Mouse (Mus musculus) CH12.LX (cell line): ENCODE data around the gene Rps29. TPM values are rescaled to one million over a fixed set of nuclear protein-coding genes. Genes with fewer than 3 reads are reported as not detected.

Source experiments
- DNase-seq: peaks from one replicate; pipeline ENCODE4 v3.0.0-alpha.2; 2013; ENCODE audit errors: extremely low read depth
- H3K27ac ChIP-seq: 2 replicates; pipeline ENCODE4 v1.5.1; 2012; ENCODE audit warnings: low read depth, mild to moderate bottlenecking, control low read depth, moderate library complexity; ENCODE audit not compliant: insufficient read depth
- H3K27me3 ChIP-seq: replicated peaks from 2 replicates; pipeline ENCODE3; 2012; ENCODE audit warnings: inconsistent platforms
- H3K36me3 ChIP-seq, 2 experiments: replicated peaks in 1 of 2; 2 replicates each; pipeline versions ENCODE3 to v1.6.1; 2012; ENCODE audit warnings: inconsistent platforms in 1 of 2, low read length in 1 of 2, mild to moderate bottlenecking in 1 of 2, mixed read lengths in 1 of 2, moderate library complexity in 1 of 2; ENCODE audit not compliant: control insufficient read depth in 1 of 2, insufficient read depth in 1 of 2
- H3K4me1 ChIP-seq, 2 experiments: 2 replicates each; pipeline ENCODE4 v1.6.1; 2012; ENCODE audit warnings: inconsistent platforms in 1 of 2, moderate library complexity in 1 of 2; ENCODE audit not compliant: insufficient read depth in 2 of 2, control insufficient read depth in 1 of 2
- H3K4me2 ChIP-seq: 2 replicates; pipeline ENCODE4 v1.6.1; 2012; ENCODE audit warnings: low read depth, mild to moderate bottlenecking, control low read depth; ENCODE audit not compliant: poor library complexity, insufficient read depth, severe bottlenecking
- H3K4me3 ChIP-seq, 3 experiments: fragments of 150-350 bp in 1 of 3; sonication (generic) in 1 of 3; replicated peaks in 1 of 3; 2 replicates each; pipeline versions ENCODE3 to v1.5.1; 2011 to 2012; ENCODE audit warnings: low read depth in 2 of 3, low read length in 2 of 3, mild to moderate bottlenecking in 2 of 3, moderate library complexity in 2 of 3, control low read depth in 1 of 3, improper control_type of control experiment in 1 of 3, inconsistent platforms in 1 of 3, mixed read lengths in 1 of 3; ENCODE audit not compliant: poor library complexity in 1 of 3
- H3K79me2 ChIP-seq: replicated peaks from 2 replicates; pipeline ENCODE4 v1.6.1; 2012; ENCODE audit warnings: mild to moderate bottlenecking, moderate library complexity; ENCODE audit not compliant: control insufficient read depth, poor library complexity, insufficient read depth, severe bottlenecking; ENCODE audit errors: extremely low read depth
- H3K9ac ChIP-seq: 2 replicates; pipeline ENCODE4 v1.6.1; 2012; ENCODE audit warnings: low read depth, mild to moderate bottlenecking, control low read depth, moderate library complexity; ENCODE audit not compliant: insufficient read depth
- H3K9me3 ChIP-seq: replicated peaks from 2 replicates; pipeline ENCODE3; 2012; ENCODE audit warnings: low read length, inconsistent platforms, mixed read lengths
- BHLHE40 ChIP-seq: IDR thresholded peaks from 2 replicates; pipeline ENCODE4 v1.6.1; 2011; ENCODE audit warnings: mild to moderate bottlenecking, low read depth, low read length, improper control_type of control experiment
- CHD1 ChIP-seq: IDR thresholded peaks from 2 replicates; pipeline ENCODE4 v1.6.1; 2012; ENCODE audit warnings: low read depth, low read length, improper control_type of control experiment, inconsistent platforms
- E2F4 ChIP-seq: IDR thresholded peaks from 2 replicates; pipeline ENCODE4 v1.6.1; 2011; ENCODE audit warnings: low read depth, low read length, improper control_type of control experiment; ENCODE audit not compliant: insufficient replicate concordance
- ELF1 ChIP-seq: IDR thresholded peaks from 2 replicates; pipeline ENCODE4 v1.6.1; 2014; ENCODE audit warnings: low read depth, mild to moderate bottlenecking, inconsistent platforms, low read length, improper control_type of control experiment
- EP300 ChIP-seq: IDR thresholded peaks from 2 replicates; pipeline ENCODE4 v1.6.1; 2011; ENCODE audit warnings: low read length, improper control_type of control experiment
- ETS1 ChIP-seq: conservative IDR thresholded peaks from 2 replicates; pipeline ENCODE4 v1.6.1; 2012; ENCODE audit warnings: low read depth, mild to moderate bottlenecking, inconsistent platforms, low read length, improper control_type of control experiment, moderate library complexity
- HCFC1 ChIP-seq: IDR thresholded peaks from 2 replicates; pipeline ENCODE4 v1.6.1; 2012; ENCODE audit warnings: low read depth, mild to moderate bottlenecking, inconsistent platforms, low read length, improper control_type of control experiment
- IRF4 ChIP-seq: IDR thresholded peaks from 2 replicates; pipeline ENCODE4 v1.6.1; 2014; ENCODE audit warnings: low read depth, mild to moderate bottlenecking, inconsistent platforms, low read length, improper control_type of control experiment
- JUN ChIP-seq: IDR thresholded peaks from 2 replicates; pipeline ENCODE4 v1.6.1; 2011; ENCODE audit warnings: low read depth, mild to moderate bottlenecking, low read length, improper control_type of control experiment, moderate library complexity; ENCODE audit not compliant: insufficient read depth
- MAX ChIP-seq: IDR thresholded peaks from 2 replicates; pipeline ENCODE4 v1.6.1; 2011; ENCODE audit warnings: low read length, improper control_type of control experiment
- MAZ ChIP-seq: IDR thresholded peaks from 2 replicates; pipeline ENCODE4 v1.6.1; 2012; ENCODE audit warnings: low read depth, mild to moderate bottlenecking, inconsistent platforms, low read length, improper control_type of control experiment, moderate library complexity
- MEF2A ChIP-seq: IDR thresholded peaks from 2 replicates; pipeline ENCODE4 v1.6.1; 2014; ENCODE audit warnings: low read depth, mild to moderate bottlenecking, inconsistent platforms, low read length, improper control_type of control experiment, borderline replicate concordance
- MXI1 ChIP-seq: IDR thresholded peaks from 2 replicates; pipeline ENCODE4 v1.6.1; 2011; ENCODE audit warnings: mild to moderate bottlenecking, low read depth, low read length, improper control_type of control experiment
- NELFE ChIP-seq: IDR thresholded peaks from 2 replicates; pipeline ENCODE4 v1.6.1; 2011; ENCODE audit warnings: low read depth, low read length, improper control_type of control experiment
- NRF1 ChIP-seq: IDR thresholded peaks from 2 replicates; pipeline ENCODE4 v1.6.1; 2014; ENCODE audit warnings: low read depth, mild to moderate bottlenecking, inconsistent platforms, low read length, improper control_type of control experiment, moderate library complexity
- POLR2A ChIP-seq: IDR thresholded peaks from 2 replicates; pipeline ENCODE4 v1.6.1; 2011; ENCODE audit warnings: low read depth, mild to moderate bottlenecking, improper control_type of control experiment, low read length
- POLR2AphosphoS2 ChIP-seq: IDR thresholded peaks from 2 replicates; pipeline ENCODE4 v1.6.1; 2011; ENCODE audit warnings: low read depth, low read length, improper control_type of control experiment
- RAD21 ChIP-seq: IDR thresholded peaks from 2 replicates; pipeline ENCODE4 v1.6.1; 2011; ENCODE audit warnings: low read depth, mild to moderate bottlenecking, low read length, improper control_type of control experiment, moderate library complexity
- RCOR1 ChIP-seq: conservative IDR thresholded peaks from 2 replicates; pipeline ENCODE4 v1.6.1; 2012; ENCODE audit warnings: low read depth, mild to moderate bottlenecking, inconsistent platforms, low read length, improper control_type of control experiment
- SIN3A ChIP-seq: IDR thresholded peaks from 2 replicates; pipeline ENCODE4 v1.6.1; 2012; ENCODE audit warnings: low read length, improper control_type of control experiment, inconsistent platforms
- TBP ChIP-seq: conservative IDR thresholded peaks from 2 replicates; pipeline ENCODE4 v1.6.1; 2011; ENCODE audit warnings: low read depth, low read length, improper control_type of control experiment
- TCF12 ChIP-seq: IDR thresholded peaks from 2 replicates; pipeline ENCODE4 v1.6.1; 2014; ENCODE audit warnings: low read depth, mild to moderate bottlenecking, inconsistent platforms, low read length, improper control_type of control experiment
- UBTF ChIP-seq: IDR thresholded peaks from 2 replicates; pipeline ENCODE4 v1.6.1; 2012; ENCODE audit warnings: low read depth, mild to moderate bottlenecking, inconsistent platforms, low read length, improper control_type of control experiment, moderate library complexity
- USF1 ChIP-seq: IDR thresholded peaks from 2 replicates; pipeline ENCODE4 v1.6.1; 2014; ENCODE audit warnings: low read depth, mild to moderate bottlenecking, inconsistent platforms, low read length, improper control_type of control experiment
- USF2 ChIP-seq: conservative IDR thresholded peaks from 2 replicates; pipeline ENCODE4 v1.6.1; 2011; ENCODE audit warnings: low read depth, low read length, improper control_type of control experiment
- ZC3H11A ChIP-seq: IDR thresholded peaks from 2 replicates; pipeline ENCODE4 v1.6.1; 2012; ENCODE audit warnings: low read depth, mild to moderate bottlenecking, inconsistent platforms, low read length, improper control_type of control experiment
- ZKSCAN1 ChIP-seq: IDR thresholded peaks from 2 replicates; pipeline ENCODE4 v1.6.1; 2012; ENCODE audit warnings: low read depth, inconsistent platforms, low read length, improper control_type of control experiment, borderline replicate concordance
- ZMIZ1 ChIP-seq: IDR thresholded peaks from 2 replicates; pipeline ENCODE4 v1.6.1; 2012; ENCODE audit warnings: low read depth, mild to moderate bottlenecking, inconsistent platforms, low read length, improper control_type of control experiment
- dilution Hi-C: fragments of 300-500 bp; cut with MboI; formaldehyde crosslinking; loops from 2 replicates; pipeline ENCODE4 v1.14.3; 2020; ENCODE audit warnings: low sequenced_read_pairs; ENCODE audit not compliant: extremely low pct_unique_long_range_greater_than_20kb, extremely low pct_ligation_motif_present
- in situ Hi-C: fragments of 300-500 bp; cut with MboI; formaldehyde crosslinking; loops from 3 replicates; pipeline ENCODE4 v1.14.3; 2019; ENCODE audit warnings: low sequenced_read_pairs, low pct_ligation_motif_present, low pct_unique_long_range_greater_than_20kb, mixed read lengths
- polyA plus RNA-seq: library from polyadenylated mRNA; unstranded; fragments of >175 nt; gene quantifications from 2 replicates; pipeline ENCODE4 v1.2.1, GENCODE M21; 2012; ENCODE audit warnings: low read depth; ENCODE audit not compliant: insufficient read length
- total RNA-seq, 2 experiments: library from RNA; depleted of rRNA; stranded (reverse); fragments of 300-350 nt in 1 of 2; fragments of >200 nt in 1 of 2; gene quantifications; 2 replicates each; pipeline ENCODE4 v1.2.3; 2012 to 2014

The Rps29 gene
- total and polyA plus RNA-seq, 3 experiments: 635 to 5,532 (median 1,316) TPM

DNA sequence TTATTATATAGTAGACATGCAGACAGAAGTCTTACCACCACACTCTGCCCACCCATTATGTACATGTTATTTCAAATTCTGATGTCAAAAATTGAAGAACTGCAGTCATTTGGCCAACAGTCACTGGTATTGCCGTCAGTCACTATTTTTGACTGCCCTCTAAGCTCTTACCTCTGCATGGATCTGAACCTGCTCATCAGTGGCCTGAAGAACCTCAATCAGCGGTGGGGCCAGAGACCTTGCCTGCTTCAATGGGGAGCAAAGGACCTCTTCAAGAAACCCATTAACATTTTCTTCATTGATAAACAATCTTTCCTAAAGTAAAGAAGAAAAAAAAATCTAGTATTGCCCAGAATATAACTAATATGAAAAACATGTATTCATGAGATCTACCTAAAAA, 33.7 kb upstream of the Rps29 start:
- Histone ChIP-seq H3K27ac (no peak overlapping the region), H3K4me1 (peaks cover 2 to 19% of the 10 kb centered on the region in 2 experiments; a peak in 3 of 4 replicates), H3K36me3 (peaks cover 17 to 36% of the 10 kb centered on the region in 2 experiments), H3K79me2 (peaks cover 50% of the 10 kb centered on the region), H3K4me3 (no peak overlapping the region), H3K27me3 (no peaks in the 10 kb centered on the region), H3K4me2 (no peak overlapping the region), H3K9ac (no peak overlapping the region), H3K9me3 (no peaks in the 10 kb centered on the region)
- dilution Hi-C loops (no loop called here), in situ Hi-C loops (no loop called here)
- TF ChIP-seq JUN (no peak), E2F4 (no peak), HCFC1 (no peak), MXI1 (no peak), ETS1 (no peak), POLR2A (no peak), MEF2A (no peak), NRF1 (no peak), NELFE (no peak), USF1 (no peak), ZMIZ1 (no peak), RAD21 (no peak), ZC3H11A (no peak), MAZ (no peak), SIN3A (no peak), MAX (no peak), CHD1 (no peak), IRF4 (no peak), EP300 (no peak)
- no peak for DNase-seq

DNA sequence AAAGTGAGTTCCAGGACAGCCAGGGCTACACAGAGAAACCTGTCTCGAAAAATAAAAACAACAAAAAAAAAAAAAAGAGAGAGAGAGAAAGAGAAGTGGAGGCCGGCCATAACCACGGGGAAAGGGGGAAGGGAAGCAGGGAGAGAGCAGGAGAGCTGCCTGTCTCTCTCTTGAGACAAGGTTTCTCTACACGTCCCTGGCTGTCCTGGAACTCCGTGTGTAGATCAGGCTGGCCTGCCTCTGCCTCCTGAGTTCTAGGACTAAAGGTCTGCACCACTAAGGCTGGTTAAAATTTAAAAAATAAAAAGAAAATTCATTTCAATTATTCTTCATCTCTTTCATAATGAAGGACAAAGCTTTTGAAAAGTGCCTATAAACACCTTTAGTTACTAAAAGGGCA, 32.4 kb upstream of the Rps29 start:
- no peak overlapping the region for H3K27ac ChIP-seq
- no peak for TF ChIP-seq POLR2AphosphoS2
- TF ChIP-seq TCF12: no peak
- no peak for TF ChIP-seq ZC3H11A
- TF ChIP-seq UBTF: no peak
- no peak for TF ChIP-seq RAD21
- no peak for TF ChIP-seq RCOR1
- no peak for TF ChIP-seq ZKSCAN1
- TF ChIP-seq TBP: no peak
- TF ChIP-seq IRF4: no peak
- no peak for TF ChIP-seq ETS1
- no peak for TF ChIP-seq ELF1
- TF ChIP-seq BHLHE40: no peak
- TF ChIP-seq USF2: no peak
- peaks cover 5 to 28% of the 10 kb centered on the region in 2 experiments; a peak in 3 of 4 replicates for H3K4me1 ChIP-seq
- H3K79me2 ChIP-seq: peaks cover 55% of the 10 kb centered on the region
- no peak overlapping the region for H3K4me3 ChIP-seq
- in situ Hi-C loops: no loop called here
- no peak for DNase-seq
- no peak overlapping the region for H3K4me2 ChIP-seq
- no peaks in the 10 kb centered on the region for H3K9me3 ChIP-seq
- dilution Hi-C loops: no loop called here
- H3K36me3 ChIP-seq: peaks cover 17 to 42% of the 10 kb centered on the region in 2 experiments
- H3K9ac ChIP-seq: no peak overlapping the region
- H3K27me3 ChIP-seq: no peaks in the 10 kb centered on the region
